Mouse (Mus musculus) MEL (cell line): ENCODE measurements around the gene Trp73. TPM values are rescaled to one million over a fixed set of nuclear protein-coding genes. Genes with fewer than 3 reads are reported as not detected.

ENCODE experiments used
- DNase-seq: peaks from one replicate; pipeline ENCODE4 v3.0.0; 2011; ENCODE audit warnings: low read depth, low spot score
- H3K27ac ChIP-seq: 2 replicates; pipeline ENCODE4 v1.5.1; 2012; ENCODE audit warnings: low read depth, mild to moderate bottlenecking, control low read depth, low read length, moderate library complexity; ENCODE audit not compliant: control insufficient read depth
- H3K27me3 ChIP-seq, 2 experiments: fragments of 150-350 bp in 1 of 2; sonication (generic) in 1 of 2; 2 replicates each; pipeline ENCODE4 v1.6.1; 2012; ENCODE audit warnings: low read length in 2 of 2, mild to moderate bottlenecking in 2 of 2, improper control_type of control experiment in 1 of 2, moderate library complexity in 1 of 2; ENCODE audit not compliant: insufficient read depth in 2 of 2, control insufficient read depth in 1 of 2
- H3K36me3 ChIP-seq, 2 experiments: 2 replicates each; pipeline ENCODE4 v1.6.1; 2012 to 2014; ENCODE audit warnings: low read length in 2 of 2, improper control_type of control experiment in 1 of 2, inconsistent platforms in 1 of 2, mild to moderate bottlenecking in 1 of 2; ENCODE audit not compliant: insufficient read depth in 2 of 2, control insufficient read depth in 1 of 2
- H3K4me1 ChIP-seq, 2 experiments: fragments of 150-350 bp in 1 of 2; sonication (generic) in 1 of 2; 2 replicates each; pipeline ENCODE4 v1.6.1; 2012; ENCODE audit warnings: low read length in 2 of 2, improper control_type of control experiment in 1 of 2, mild to moderate bottlenecking in 1 of 2; ENCODE audit not compliant: insufficient read depth in 2 of 2, control insufficient read depth in 1 of 2
- H3K4me3 ChIP-seq, 2 experiments: fragments of 150-350 bp in 1 of 2; sonication (generic) in 1 of 2; 2 replicates each; pipeline ENCODE4 v1.5.1; 2012; ENCODE audit warnings: low read depth in 2 of 2, low read length in 2 of 2, mild to moderate bottlenecking in 2 of 2, moderate library complexity in 2 of 2, control low read depth in 1 of 2, improper control_type of control experiment in 1 of 2; ENCODE audit not compliant: control insufficient read depth in 1 of 2, insufficient read depth in 1 of 2
- H3K79me2 ChIP-seq: 2 replicates; pipeline ENCODE4 v1.6.1; 2012; ENCODE audit warnings: mild to moderate bottlenecking, low read length, moderate library complexity; ENCODE audit not compliant: control insufficient read depth, poor library complexity, insufficient read depth
- H3K9ac ChIP-seq: 2 replicates; pipeline ENCODE4 v1.6.1; 2012; ENCODE audit warnings: low read depth, mild to moderate bottlenecking, control low read depth, low read length, moderate library complexity; ENCODE audit not compliant: control insufficient read depth, poor library complexity, severe bottlenecking
- H3K9me3 ChIP-seq: fragments of 150-350 bp; sonication (generic); replicated peaks from 2 replicates; pipeline ENCODE4 v1.6.1; 2012; ENCODE audit warnings: mild to moderate bottlenecking, low read length, improper control_type of control experiment, moderate library complexity; ENCODE audit not compliant: insufficient read depth
- MXI1 ChIP-seq: IDR thresholded peaks from 2 replicates; pipeline ENCODE4 v1.6.1; 2011; ENCODE audit warnings: mild to moderate bottlenecking, low read depth, low read length, improper control_type of control experiment
- NELFE ChIP-seq: IDR thresholded peaks from 2 replicates; pipeline ENCODE4 v1.6.1; 2011; ENCODE audit warnings: low read depth, low read length, improper control_type of control experiment
- RAD21 ChIP-seq: IDR thresholded peaks from 2 replicates; pipeline ENCODE4 v1.6.1; 2011; ENCODE audit warnings: mild to moderate bottlenecking, low read depth, low read length, improper control_type of control experiment
- TAL1 ChIP-seq: IDR thresholded peaks from 2 replicates; pipeline ENCODE4 v1.6.1; 2012; ENCODE audit warnings: mild to moderate bottlenecking, inconsistent platforms, low read length, moderate library complexity, mixed read lengths
- UBTF ChIP-seq: IDR thresholded peaks from 2 replicates; pipeline ENCODE4 v1.6.1; 2012; ENCODE audit warnings: low read depth, mild to moderate bottlenecking, inconsistent platforms, low read length, improper control_type of control experiment, moderate library complexity, borderline replicate concordance; ENCODE audit not compliant: insufficient read depth
- ZC3H11A ChIP-seq: IDR thresholded peaks from 2 replicates; pipeline ENCODE4 v1.6.1; 2012; ENCODE audit warnings: low read depth, mild to moderate bottlenecking, inconsistent platforms, low read length, improper control_type of control experiment
- ZKSCAN1 ChIP-seq: IDR thresholded peaks from 2 replicates; pipeline ENCODE4 v1.6.1; 2012; ENCODE audit warnings: low read depth, mild to moderate bottlenecking, inconsistent platforms, low read length, improper control_type of control experiment, moderate library complexity
- ZMIZ1 ChIP-seq: IDR thresholded peaks from 2 replicates; pipeline ENCODE4 v1.6.1; 2012; ENCODE audit warnings: low read depth, mild to moderate bottlenecking, inconsistent platforms, low read length, improper control_type of control experiment, moderate library complexity
- polyA plus RNA-seq, 2 experiments: library from polyadenylated mRNA; stranded (reverse) in 1 of 2; unstranded in 1 of 2; fragments of >175 nt in 1 of 2; fragments of >200 nt in 1 of 2; gene quantifications; 2 replicates each; pipeline versions ENCODE4 v1.2.1 to v1.2.4; 2012; ENCODE audit warnings: low replicate concordance in 2 of 2, low read depth in 1 of 2; ENCODE audit not compliant: insufficient read length in 2 of 2, insufficient read depth in 1 of 2, missing spikeins in 1 of 2
- total RNA-seq: library from RNA; depleted of rRNA; stranded (reverse); fragments of 300-350 nt; gene quantifications from 2 replicates; pipeline ENCODE4 v1.2.3, GENCODE M21; 2012; rRNA removed

Trp73 gene
- total and polyA plus RNA-seq, 3 experiments: 0.03 to 0.04 TPM; not detected in 1

GRCm38 (mm10) chr4:154006264-154006663, 133.7 kb downstream of the Trp73 start:
- Histone ChIP-seq H3K79me2 (no peaks in the 10 kb centered on the region), H3K9me3 (no peaks in the 10 kb centered on the region), H3K4me1 (0 out of 4 replicates have a peak, but pooled peaks cover 0 to 5% of the 10 kb centered on the region in 2 experiments), H3K27ac (no peak overlapping the region), H3K27me3 (no peaks in the 10 kb centered on the region), H3K36me3 (no peaks in the 10 kb centered on the region), H3K4me3 (no peak overlapping the region), H3K9ac (no peak overlapping the region)
- no peak for DNase-seq
- TF ChIP-seq UBTF (no peak), ZMIZ1 (no peak), NELFE (no peak), TAL1 (no peak), RAD21 (no peak), ZKSCAN1 (no peak), ZC3H11A (no peak), MXI1 (no peak)

Other genes with a start within 250 kb of the Trp73 start
- gene A430005L14Rik, start 183.0 kb downstream of the Trp73 start, total RNA-seq: 42.2 and 48.0 TPM in 2 replicates
- gene A430005L14Rik, start 183.0 kb downstream of the Trp73 start, polyA plus RNA-seq: 10 to 100 TPM in 1 of 2 experiments, not detected in 1; 72.8 TPM
- 18.4 and 25.1 TPM in 2 replicates for gene Dffb, start 165.1 kb downstream of the Trp73 start, total RNA-seq
- 10 to 100 TPM in 1 of 2 experiments, not detected in 1; 25.2 TPM for gene Dffb, start 165.1 kb downstream of the Trp73 start, polyA plus RNA-seq
- 8.3 and 8.5 TPM in 2 replicates for gene Cep104, start 165.0 kb downstream of the Trp73 start, total RNA-seq
- 10 to 100 TPM in 1 of 2 experiments, not detected in 1; 19.9 TPM for gene Cep104, start 165.0 kb downstream of the Trp73 start, polyA plus RNA-seq
- 48.0 and 54.3 TPM in 2 replicates for gene Lrrc47, start 128.5 kb downstream of the Trp73 start, total RNA-seq
- 100 to 1,000 TPM in 1 of 2 experiments, not detected in 1; 117 TPM for gene Lrrc47, start 128.5 kb downstream of the Trp73 start, polyA plus RNA-seq
- gene Smim1, start 114.0 kb downstream of the Trp73 start, total RNA-seq: 122 and 188 TPM in 2 replicates
- gene Smim1, start 114.0 kb downstream of the Trp73 start, polyA plus RNA-seq: 100 to 1,000 TPM; 118 to 219 TPM
- not detected in 2 replicates for gene Ccdc27, start 97.5 kb downstream of the Trp73 start, total RNA-seq
- under 1 TPM in 1 of 2 experiments, not detected in 1; 0.49 TPM for gene Ccdc27, start 97.5 kb downstream of the Trp73 start, polyA plus RNA-seq
- 41.7 and 49.7 TPM in 2 replicates for gene Wrap73, start 2.2 kb upstream of the Trp73 start, total RNA-seq
- 10 to 100 TPM in 1 of 2 experiments, not detected in 1; 49.7 TPM for gene Wrap73, start 2.2 kb upstream of the Trp73 start, polyA plus RNA-seq
- gene Tprgl, start 20.5 kb upstream of the Trp73 start, total RNA-seq: 43.5 and 49.3 TPM in 2 replicates
- 100 to 1,000 TPM in 1 of 2 experiments, 10 to 100 TPM in 1; 67.4 to 163 TPM for gene Tprgl, start 20.5 kb upstream of the Trp73 start, polyA plus RNA-seq
- gene Megf6, start 30.5 kb upstream of the Trp73 start, total RNA-seq: 0.12 TPM in 1 of 2 replicates, not detected in the other
- gene Megf6, start 30.5 kb upstream of the Trp73 start, polyA plus RNA-seq: under 1 TPM in 1 of 2 experiments, not detected in 1; 0.07 TPM
- not detected in 2 replicates for gene Arhgef16, start 161.5 kb upstream of the Trp73 start, total RNA-seq
- gene Arhgef16, start 161.5 kb upstream of the Trp73 start, polyA plus RNA-seq: not detected
- gene B230104I21Rik, start 195.9 kb upstream of the Trp73 start, total RNA-seq: not detected in 2 replicates
- gene B230104I21Rik, start 195.9 kb upstream of the Trp73 start, polyA plus RNA-seq: not detected